Mouse (Mus musculus) hindbrain, embryonic 11.5 days (tissue): ENCODE results near the gene Xrn2. TPM values are rescaled to one million over a fixed set of nuclear protein-coding genes. Genes with fewer than 3 reads are reported as not detected.

ENCODE experiments used
- ATAC-seq: fragments of 200-750 bp; cut with Nextera tagmentation; 2 replicates; pipeline ENCODE4 v1.8.0; 2017; ENCODE audit warnings: mild to moderate bottlenecking, moderate TSS enrichment, moderate library complexity; ENCODE audit not compliant: low FRiP score
- DNase-seq: peaks from one replicate; pipeline ENCODE4 v3.0.0-alpha.2; 2015; ENCODE audit warnings: low spot score
- H3K27ac ChIP-seq: fragments of 300-500 bp; sonication (generic); 2 replicates; pipeline ENCODE4 v1.5.1; 2014; ENCODE audit warnings: mild to moderate bottlenecking, low read depth, low read length
- H3K27me3 ChIP-seq: fragments of 300-500 bp; sonication (generic); 2 replicates; pipeline ENCODE4 v1.6.1; 2014; ENCODE audit warnings: mild to moderate bottlenecking, low read length, moderate library complexity, mixed read lengths; ENCODE audit not compliant: control insufficient read depth, insufficient read depth
- H3K36me3 ChIP-seq: fragments of 300-500 bp; sonication (generic); 2 replicates; pipeline ENCODE4 v1.6.1; 2014; ENCODE audit warnings: mild to moderate bottlenecking, low read length, moderate library complexity, mixed read lengths; ENCODE audit not compliant: control insufficient read depth, insufficient read depth
- H3K4me1 ChIP-seq: fragments of 300-500 bp; sonication (generic); replicated peaks from 2 replicates; pipeline ENCODE4 v1.6.1; 2014; ENCODE audit warnings: low read length, mixed read lengths; ENCODE audit not compliant: control insufficient read depth, insufficient read depth
- H3K4me2 ChIP-seq: fragments of 300-500 bp; sonication (generic); replicated peaks from 2 replicates; pipeline ENCODE4 v1.6.1; 2014; ENCODE audit warnings: mild to moderate bottlenecking, low read depth, low read length
- H3K4me3 ChIP-seq: fragments of 300-500 bp; sonication (generic); 2 replicates; pipeline ENCODE4 v1.5.1; 2014; ENCODE audit warnings: low read depth, low read length
- H3K9ac ChIP-seq: fragments of 300-500 bp; sonication (generic); 2 replicates; pipeline ENCODE4 v1.6.1; 2014; ENCODE audit warnings: low read depth, low read length
- H3K9me3 ChIP-seq: fragments of 300-500 bp; sonication (generic); 2 replicates; pipeline ENCODE4 v1.6.1; 2016; ENCODE audit warnings: low read length; ENCODE audit not compliant: control insufficient read depth
- WGBS: fragments of 180-500 bp; shearing (Covaris S2); extraction: QIAGEN DNeasy Blood & Tissue Kit; methylation state at CpG from one replicate; pipeline ENCODE4 v1.1.7; 2014; 5-methylcytosine and 5-hydroxymethylcytosine counted together
- polyA plus RNA-seq: library from polyadenylated mRNA; unstranded; fragments of >200 nt; fragmentation: Nextera tagmentation; extraction: Ambion mirVana; gene quantifications from 2 replicates; pipeline ENCODE4 v1.2.1, GENCODE M21; 2014

Xrn2 gene
- polyA plus RNA-seq, 1 experiment from 2014 or later, result 102 TPM

DNA sequence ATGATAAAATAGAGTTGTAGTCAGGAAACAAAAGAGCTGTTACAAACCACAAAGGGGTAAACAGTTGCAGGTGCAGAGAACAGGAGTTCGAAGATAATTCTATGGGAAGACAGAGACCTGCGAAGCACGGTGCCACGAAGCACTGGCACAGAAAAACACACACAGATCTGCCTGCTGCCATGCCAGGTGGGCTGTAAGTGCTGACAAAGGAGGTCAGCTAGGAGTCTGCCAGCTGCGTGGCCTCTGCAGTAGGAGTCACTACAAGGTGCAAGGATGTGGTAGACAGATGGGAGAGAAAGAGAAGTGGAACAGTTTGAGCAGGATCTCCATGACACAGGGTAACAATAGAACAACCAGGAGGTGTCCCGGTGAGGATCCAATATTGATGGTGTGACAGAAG lies 114.6 kb downstream of the Xrn2 start:
- no peaks in the 10 kb centered on the region for H3K9me3 ChIP-seq
- no peak overlapping the region for H3K4me2 ChIP-seq
- no peaks in the 10 kb centered on the region for H3K27me3 ChIP-seq
- ATAC-seq, result no peak
- no peaks in the 10 kb centered on the region for H3K36me3 ChIP-seq
- H3K4me3 ChIP-seq, result no peak overlapping the region
- H3K27ac ChIP-seq, result no peak overlapping the region
- DNase-seq, result no peak
- H3K4me1 ChIP-seq, result no peaks in the 10 kb centered on the region
- no peak overlapping the region for H3K9ac ChIP-seq
- 86% methylated on average over 6 of the region's 6 CpGs for WGBS

Other genes with a start within 250 kb of the Xrn2 start
- 27.8 and 33.8 TPM in 2 replicates for gene Kiz, start 157.1 kb upstream of the Xrn2 start, polyA plus RNA-seq
- 0.11 TPM in 1 of 2 replicates, not detected in the other for gene Nkx2-4, start 72.4 kb downstream of the Xrn2 start, polyA plus RNA-seq
- 3.4 and 5.7 TPM in 2 replicates for gene Nkx2-2, start 181.2 kb downstream of the Xrn2 start, polyA plus RNA-seq